Mouse (Mus musculus): Measurements from ENCODE around the gene Adcy2.

DNA sequence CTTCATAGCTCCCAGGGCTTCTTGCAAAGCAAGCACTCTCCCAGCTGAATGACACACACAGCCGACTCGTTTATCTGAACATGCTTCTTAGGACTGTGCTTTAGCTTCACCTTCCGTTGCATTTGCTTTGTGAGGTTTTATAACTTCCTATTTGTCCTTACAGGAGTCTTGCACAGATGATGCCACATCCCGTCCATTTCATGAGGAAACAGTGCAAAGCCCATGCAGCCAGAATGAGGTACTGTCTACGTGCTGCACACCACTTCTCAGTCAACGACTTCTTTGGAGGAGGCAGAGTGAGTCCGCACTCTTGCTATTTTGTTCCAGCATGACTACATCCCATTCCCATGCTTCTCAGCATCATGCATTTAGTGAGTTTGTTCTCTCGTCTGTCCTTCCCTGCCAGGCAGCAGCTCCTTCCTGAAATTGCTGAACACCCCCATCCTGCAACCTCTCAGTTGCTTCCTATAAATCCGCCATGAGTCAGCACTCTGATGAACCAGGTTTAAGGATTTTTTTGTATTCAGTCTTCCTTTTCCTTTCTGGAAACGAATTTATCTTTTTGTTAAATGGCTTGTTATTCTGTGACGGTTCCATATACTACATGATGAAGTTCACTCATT is 85.6 kb downstream of the Adcy2 start:
- TF ChIP-seq EP300 (IDR thresholded peaks at IDR 0.05; ENCODE audit: low read depth), result no peak
- TF ChIP-seq CTCF (IDR thresholded peaks at IDR 0.05; ENCODE audit: low read depth), result no peak

Measured in liver, postnatal 0 days (tissue).